Mouse (Mus musculus) telencephalon, adult 2 months (tissue): ENCODE measurements around the gene Krt35.

Experiments
- DNase-seq: peaks from one replicate; pipeline ENCODE4 v3.0.0-alpha.2; 2011; ENCODE audit warnings: low read depth, low spot score

Gene Krt35

DNA sequence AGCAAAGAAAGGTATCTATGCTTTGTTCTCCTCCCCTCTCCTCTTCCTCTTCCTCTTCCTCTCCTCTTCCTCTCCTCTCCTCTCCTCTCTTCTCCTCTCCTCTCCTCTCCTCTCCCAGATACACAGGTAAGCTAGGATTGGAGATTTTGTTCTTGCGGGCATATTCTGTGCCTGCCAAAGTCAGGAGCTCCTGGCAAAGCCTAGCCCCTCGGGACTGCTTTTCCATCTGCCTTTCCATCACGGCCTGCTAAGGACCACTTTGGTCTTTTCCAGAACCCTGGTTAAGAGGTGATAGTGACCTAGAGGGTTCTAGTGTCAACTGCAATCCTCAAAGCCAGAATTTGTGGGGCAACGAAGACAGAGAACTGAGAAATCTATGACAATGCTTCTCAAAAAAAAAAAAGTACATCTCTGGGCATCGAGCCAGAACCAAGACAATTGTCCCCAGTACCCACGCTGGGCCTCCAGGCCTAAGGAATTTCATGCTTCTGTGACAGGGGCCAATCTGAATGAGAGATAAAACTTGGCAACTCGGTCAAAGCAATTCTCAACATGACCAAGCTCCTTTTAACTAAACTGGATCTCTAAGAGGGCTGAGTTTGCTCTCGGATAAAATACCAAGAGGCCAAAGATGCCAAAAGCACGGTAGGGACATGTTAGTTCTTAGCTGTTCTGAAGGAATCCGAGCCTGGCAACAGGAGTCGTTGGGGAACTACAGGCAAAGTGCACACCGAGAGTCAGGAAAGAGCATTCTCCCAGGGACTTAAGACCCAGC lies 29.6 kb downstream of the Krt35 start:
- no peak for DNase-seq

DNA sequence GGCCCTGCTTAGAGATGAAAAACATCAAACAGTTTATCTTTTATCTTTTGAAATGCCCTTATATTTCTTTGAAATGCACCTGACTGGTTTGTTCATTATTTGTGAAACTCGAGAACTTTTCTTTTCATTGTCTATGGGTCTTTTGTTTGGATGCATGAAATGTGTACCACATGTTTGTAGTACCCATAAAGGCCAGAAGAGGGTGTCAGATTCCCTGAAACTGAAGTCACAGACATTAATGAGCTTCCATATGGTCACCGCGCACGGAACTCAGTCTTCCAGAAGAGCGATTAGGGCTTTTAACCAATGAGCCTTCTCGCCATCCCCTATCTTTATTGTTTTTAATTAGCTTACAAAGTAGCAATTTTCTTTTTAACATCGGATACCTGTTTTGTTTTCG lies 37.2 kb downstream of the Krt35 start:
- DNase-seq: no peak

DNA sequence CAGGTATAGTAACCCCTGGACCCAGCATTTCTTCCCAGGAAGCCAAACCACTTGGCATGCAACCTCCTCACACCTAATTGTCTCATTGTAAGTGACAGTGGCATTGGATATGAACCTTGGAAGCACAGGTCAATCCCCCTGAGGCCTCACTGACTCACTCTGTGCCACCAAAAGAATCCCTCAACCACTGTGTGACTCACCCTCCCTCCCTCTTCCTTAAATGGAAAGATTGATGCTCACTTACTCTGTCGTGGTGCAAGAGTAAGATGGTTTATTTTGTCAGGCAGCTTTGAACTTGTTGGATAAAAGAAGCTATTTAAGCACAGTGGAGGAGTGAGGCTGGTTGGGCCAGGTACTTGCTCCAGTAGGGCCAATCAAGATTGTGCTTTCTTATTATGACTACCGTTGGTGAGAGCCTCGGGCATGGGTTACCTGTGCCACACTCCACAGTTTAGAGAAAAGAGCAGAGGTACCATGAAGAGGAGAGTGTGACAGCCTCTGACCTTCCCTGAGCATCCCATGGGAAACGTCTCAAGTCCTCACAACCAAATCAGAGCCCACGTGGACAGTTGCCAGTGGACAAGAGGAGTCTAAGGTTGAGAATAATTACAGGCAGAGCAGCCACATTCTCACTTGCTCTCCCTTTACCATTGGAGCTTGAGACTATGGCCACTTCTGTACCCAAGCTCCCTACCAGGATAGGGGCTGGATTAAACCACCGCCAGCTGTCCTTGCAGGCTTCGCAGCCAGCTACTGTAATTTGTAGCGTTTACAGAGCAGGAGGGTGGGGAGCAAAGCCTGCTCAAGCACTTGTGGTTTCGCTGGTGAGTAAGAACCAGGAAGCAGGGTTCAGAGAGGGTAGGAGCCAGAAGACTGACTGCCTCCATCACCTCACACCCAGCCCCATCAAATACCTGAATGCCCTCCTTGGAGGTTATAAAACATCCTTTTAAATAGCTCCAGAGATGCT lies 40.1 kb downstream of the Krt35 start:
- no peak for DNase-seq

DNA sequence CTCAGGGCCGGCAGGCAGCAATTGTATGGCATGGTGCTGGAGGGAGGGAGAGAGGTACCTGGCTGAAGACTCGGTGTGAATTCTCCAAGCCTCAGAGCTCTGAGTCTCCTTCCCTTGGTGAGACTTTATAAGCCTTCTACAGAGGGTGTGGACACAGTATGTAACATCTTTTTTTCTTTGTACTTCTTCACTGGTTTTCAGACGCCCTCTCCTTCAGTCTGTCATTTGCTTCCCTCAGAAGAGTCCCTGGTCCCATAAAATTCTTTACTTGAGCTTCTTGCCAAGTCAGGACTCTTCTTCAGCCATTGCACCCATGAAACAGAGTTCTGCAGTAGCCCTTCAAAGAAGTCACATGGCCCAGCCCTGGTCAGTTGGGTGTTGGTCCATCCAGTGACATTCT lies 45.6 kb downstream of the Krt35 start, which contains the start of gene Krt31:
Krt31 (minus strand) TSS at position 101 of the 400 bp plus-strand sequence.
- no peak for DNase-seq

DNA sequence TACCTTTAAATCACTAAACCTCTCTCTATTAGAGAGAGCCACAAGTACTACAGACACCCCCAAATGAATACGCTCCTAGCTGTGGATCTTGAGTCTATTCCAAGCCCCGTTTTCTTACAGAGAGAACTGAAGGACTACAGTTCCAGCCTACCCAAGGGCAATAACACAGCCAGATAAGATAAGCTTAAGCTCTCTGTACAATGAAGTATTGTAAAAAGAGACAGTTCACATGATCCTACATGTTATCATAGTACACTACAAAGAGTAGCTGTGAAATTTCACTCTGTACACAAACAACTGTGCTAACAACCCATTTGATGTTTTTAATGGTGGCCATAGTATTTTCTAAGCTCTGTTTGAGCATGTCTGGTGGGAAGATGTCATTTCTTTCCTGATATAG lies 48.8 kb downstream of the Krt35 start:
- DNase-seq: no peak

DNA sequence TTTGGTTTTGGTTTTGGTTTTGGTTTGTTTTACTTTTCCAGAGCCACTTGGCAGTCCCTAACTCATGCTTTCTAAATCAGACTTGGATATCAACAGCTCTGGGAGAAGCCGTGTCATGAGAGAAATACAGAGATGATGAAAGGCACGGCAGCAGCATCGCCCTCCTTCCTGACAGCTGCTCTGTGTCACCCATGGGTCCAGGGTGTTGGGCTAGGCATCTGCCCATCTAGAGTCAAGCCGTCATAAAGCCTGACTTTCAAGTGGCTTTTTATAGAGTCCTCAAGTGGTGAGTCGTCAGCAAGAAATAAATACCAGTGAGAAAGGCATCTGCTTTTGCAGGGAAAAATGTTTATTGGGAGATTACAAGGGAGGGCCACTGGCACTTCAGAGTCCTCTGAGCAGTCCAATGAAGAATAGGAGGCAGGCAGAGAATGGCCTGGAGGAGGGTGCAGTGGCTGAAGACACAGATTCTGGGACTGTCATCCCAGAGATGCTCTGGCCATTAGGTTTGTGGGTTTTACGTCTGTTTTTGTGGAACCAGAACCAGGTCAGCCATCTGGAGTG lies 49.7 kb downstream of the Krt35 start:
- DNase-seq: no peak
